Mouse (Mus musculus) heart, embryonic 11.5 days (tissue): ENCODE results near the gene Lrr1. TPM values are rescaled to one million over a fixed set of nuclear protein-coding genes. Genes with fewer than 3 reads are reported as not detected.
"Not testable (repeated sequence)": the region's sequence is repeated elsewhere in the genome, so short reads cannot be mapped to it uniquely, and the experiment has no call there.

ENCODE experiments used
- ATAC-seq: fragments of 200-750 bp; cut with Nextera tagmentation; replicated peaks from 2 replicates; pipeline ENCODE4 v1.8.0; 2017; ENCODE audit warnings: moderate library complexity; ENCODE audit not compliant: insufficient number of reproducible peaks, low FRiP score, low TSS enrichment
- H3K27ac ChIP-seq: fragments of 300-500 bp; sonication (generic); 2 replicates; pipeline ENCODE4 v1.5.1; 2014; ENCODE audit warnings: mild to moderate bottlenecking, low read depth, low read length
- H3K27me3 ChIP-seq: fragments of 300-500 bp; sonication (generic); 2 replicates; pipeline ENCODE4 v1.6.1; 2014; ENCODE audit warnings: mild to moderate bottlenecking, low read length, mixed read lengths; ENCODE audit not compliant: control insufficient read depth, insufficient read depth
- H3K36me3 ChIP-seq: fragments of 300-500 bp; sonication (generic); 2 replicates; pipeline ENCODE4 v1.6.1; 2014; ENCODE audit warnings: mild to moderate bottlenecking, low read length, moderate library complexity, mixed read lengths; ENCODE audit not compliant: control insufficient read depth, insufficient read depth
- H3K4me1 ChIP-seq: fragments of 300-500 bp; sonication (generic); 2 replicates; pipeline ENCODE4 v1.6.1; 2014; ENCODE audit warnings: low read length; ENCODE audit not compliant: control insufficient read depth, insufficient read depth
- H3K4me2 ChIP-seq: fragments of 300-500 bp; sonication (generic); 2 replicates; pipeline ENCODE4 v1.6.1; 2014; ENCODE audit warnings: mild to moderate bottlenecking, moderate library complexity
- H3K4me3 ChIP-seq: fragments of 300-500 bp; sonication (generic); 2 replicates; pipeline ENCODE4 v1.5.1; 2014; ENCODE audit warnings: low read depth, low read length
- H3K9ac ChIP-seq: fragments of 300-500 bp; sonication (generic); 2 replicates; pipeline ENCODE4 v1.6.1; 2014; ENCODE audit warnings: mild to moderate bottlenecking, low read depth, low read length, moderate library complexity
- H3K9me3 ChIP-seq: fragments of 300-500 bp; sonication (generic); replicated peaks from 2 replicates; pipeline ENCODE4 v1.6.1; 2016; ENCODE audit warnings: low read length; ENCODE audit not compliant: control insufficient read depth
- WGBS: fragments of 180-500 bp; shearing (Covaris S2); extraction: QIAGEN DNeasy Blood & Tissue Kit; methylation state at CpG from one replicate; pipeline ENCODE4 v1.1.7; 2014; ENCODE audit not compliant: insufficient replicate concordance; 5-methylcytosine and 5-hydroxymethylcytosine counted together
- polyA plus RNA-seq: library from polyadenylated mRNA; unstranded; fragments of >200 nt; fragmentation: Nextera tagmentation; extraction: Ambion mirVana; gene quantifications from 2 replicates; pipeline ENCODE4 v1.2.1, GENCODE M21; 2014

Gene Lrr1
- polyA plus RNA-seq, 1 experiment from 2014 or later = 20.8 TPM

GRCm38 (mm10) chr12:69157107-69157506 lies 11.5 kb upstream of the Lrr1 start:
- no peaks in the 10 kb centered on the region for H3K9me3 ChIP-seq
- no peak overlapping the region for H3K27ac ChIP-seq
- H3K27me3 ChIP-seq = no peaks in the 10 kb centered on the region
- peak overlapping the region; percentile 79; the same call in 1 of the 2 replicates for H3K4me3 ChIP-seq
- no peak for ATAC-seq
- peaks cover 18% of the 10 kb centered on the region for H3K36me3 ChIP-seq
- H3K4me2 ChIP-seq = peak overlapping the region; percentile 74
- H3K9ac ChIP-seq = no peak overlapping the region
- H3K4me1 ChIP-seq = 0 out of 2 replicates have a peak, but pooled peaks cover 3% of the 10 kb centered on the region
- WGBS = 91% methylated on average over 2 of the region's 2 CpGs

- Histone ChIP-seq H3K36me3 (peaks cover 18% of the 10 kb centered on the region), H3K9ac (peak overlapping the region; percentile 95), H3K27ac (peak overlapping the region; percentile 91), H3K4me2 (peak overlapping the region; percentile 74), H3K4me3 (peak overlapping the region; percentile 79), H3K4me1 (0 out of 2 replicates have a peak, but pooled peaks cover 3% of the 10 kb centered on the region), H3K27me3 (no peaks in the 10 kb centered on the region), H3K9me3 (no peaks in the 10 kb centered on the region)
- under 1% methylated on average over 19 of the region's 19 CpGs for WGBS
- ATAC-seq = peak; percentile 4; the same call in 1 of the 2 replicates
Measured at GRCm38 (mm10) chr12:69158366-69158764, 10.2 kb upstream of the Lrr1 start.

GRCm38 (mm10) chr12:69158765-69159577 lies 9.6 kb upstream of the Lrr1 start, which contains the start of gene Rps29:
Rps29 (minus strand) TSS chr12:69159186.
- under 1% methylated on average over 56 of the region's 68 CpGs for WGBS

GRCm38 (mm10) chr12:69159578-69159940 lies 9.1 kb upstream of the Lrr1 start:
- 5% methylated on average over 9 of the region's 9 CpGs for WGBS
- no peaks in the 10 kb centered on the region for H3K27me3 ChIP-seq
- ATAC-seq = no peak
- H3K4me1 ChIP-seq = 0 out of 2 replicates have a peak, but pooled peaks cover 3% of the 10 kb centered on the region
- H3K9me3 ChIP-seq = no peaks in the 10 kb centered on the region
- peaks cover 18% of the 10 kb centered on the region for H3K36me3 ChIP-seq
- H3K9ac ChIP-seq = no peak overlapping the region
- H3K4me2 ChIP-seq = peak overlapping the region; percentile 41
- peak overlapping the region; percentile 10; the same call in 1 of the 2 replicates for H3K4me3 ChIP-seq
- H3K27ac ChIP-seq = no peak overlapping the region

More at GRCm38 (mm10) chr12:69158765-69159577, 9.6 kb upstream of the Lrr1 start, which contains the start of gene Rps29:
- H3K27ac ChIP-seq = peak within 1 kb of the TSS; percentile 91
- peak; percentile 98 for ATAC-seq
- H3K27me3 ChIP-seq, H3K4me1 ChIP-seq, H3K9me3 ChIP-seq: not testable (repeated sequence)
- H3K4me2 ChIP-seq = peak within 1 kb of the TSS; percentile 74
- peaks cover 18% of the 10 kb centered on the region for H3K36me3 ChIP-seq
- peak within 1 kb of the TSS; percentile 95 for H3K9ac ChIP-seq
- H3K4me3 ChIP-seq = peak within 1 kb of the TSS; percentile 79

DNA sequence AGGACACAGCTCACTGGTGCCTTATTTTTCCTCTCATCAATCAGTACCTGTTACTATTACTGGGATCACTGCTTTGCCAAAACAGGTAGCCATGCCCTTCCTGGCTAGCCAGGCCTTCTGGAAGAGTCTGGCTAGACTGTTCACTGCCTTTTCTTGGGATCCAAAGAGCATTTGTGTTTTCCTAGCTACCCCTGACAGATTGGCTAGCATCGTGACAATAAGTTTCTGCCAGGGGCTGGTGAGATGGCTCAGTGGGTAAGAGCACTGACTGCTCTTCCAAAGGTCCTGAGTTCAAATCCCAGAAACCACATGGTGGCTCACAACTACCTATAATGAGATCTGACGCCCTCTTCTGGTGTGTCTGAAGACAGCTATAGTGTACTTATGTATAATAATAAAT lies 7.9 kb upstream of the Lrr1 start:
- WGBS = 77% methylated on average over 2 of the region's 2 CpGs
- H3K4me1 ChIP-seq, H3K4me2 ChIP-seq, H3K27ac ChIP-seq, H3K27me3 ChIP-seq, ATAC-seq, H3K9me3 ChIP-seq, H3K4me3 ChIP-seq, H3K9ac ChIP-seq: not testable (repeated sequence)
- peaks cover 18% of the 10 kb centered on the region for H3K36me3 ChIP-seq

- not testable (repeated sequence) for H3K4me1 ChIP-seq, ATAC-seq, H3K27ac ChIP-seq, H3K9me3 ChIP-seq, H3K4me2 ChIP-seq, H3K27me3 ChIP-seq, H3K9ac ChIP-seq, H3K36me3 ChIP-seq, H3K4me3 ChIP-seq
- WGBS = 88% methylated on average over 4 of the region's 4 CpGs
Measured at GRCm38 (mm10) chr12:69163586-69163985, 5.0 kb upstream of the Lrr1 start.

DNA sequence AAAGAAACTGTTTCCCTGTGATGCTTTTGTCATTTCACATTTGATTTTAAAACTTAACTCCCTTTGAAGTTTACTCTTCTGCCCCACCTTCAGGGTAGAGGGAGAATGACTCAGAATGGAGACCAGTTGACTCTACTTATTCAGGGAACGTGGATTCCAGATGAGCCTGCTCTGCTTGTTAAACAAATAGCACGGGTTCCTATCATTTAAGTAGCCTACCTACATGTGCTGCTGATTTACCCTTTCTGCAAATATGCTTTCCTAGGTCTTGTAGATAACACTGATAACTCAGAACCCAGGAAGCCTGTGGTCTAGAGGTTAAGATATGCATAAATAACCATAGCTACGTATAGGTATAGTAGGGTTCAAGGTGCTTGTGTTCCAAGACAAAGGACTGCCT lies 3.7 kb upstream of the Lrr1 start:
- Histone ChIP-seq H3K36me3 (no peaks in the 10 kb centered on the region), H3K4me2 (no peak overlapping the region), H3K27me3 (no peaks in the 10 kb centered on the region), H3K27ac (no peak overlapping the region), H3K9ac (no peak overlapping the region), H3K4me1 (peaks cover 3% of the 10 kb centered on the region; the same call in 1 of the 2 replicates), H3K9me3 (no peaks in the 10 kb centered on the region), H3K4me3 (no peak overlapping the region)
- 47% methylated on average over 3 of the region's 3 CpGs for WGBS
- ATAC-seq = no peak

DNA sequence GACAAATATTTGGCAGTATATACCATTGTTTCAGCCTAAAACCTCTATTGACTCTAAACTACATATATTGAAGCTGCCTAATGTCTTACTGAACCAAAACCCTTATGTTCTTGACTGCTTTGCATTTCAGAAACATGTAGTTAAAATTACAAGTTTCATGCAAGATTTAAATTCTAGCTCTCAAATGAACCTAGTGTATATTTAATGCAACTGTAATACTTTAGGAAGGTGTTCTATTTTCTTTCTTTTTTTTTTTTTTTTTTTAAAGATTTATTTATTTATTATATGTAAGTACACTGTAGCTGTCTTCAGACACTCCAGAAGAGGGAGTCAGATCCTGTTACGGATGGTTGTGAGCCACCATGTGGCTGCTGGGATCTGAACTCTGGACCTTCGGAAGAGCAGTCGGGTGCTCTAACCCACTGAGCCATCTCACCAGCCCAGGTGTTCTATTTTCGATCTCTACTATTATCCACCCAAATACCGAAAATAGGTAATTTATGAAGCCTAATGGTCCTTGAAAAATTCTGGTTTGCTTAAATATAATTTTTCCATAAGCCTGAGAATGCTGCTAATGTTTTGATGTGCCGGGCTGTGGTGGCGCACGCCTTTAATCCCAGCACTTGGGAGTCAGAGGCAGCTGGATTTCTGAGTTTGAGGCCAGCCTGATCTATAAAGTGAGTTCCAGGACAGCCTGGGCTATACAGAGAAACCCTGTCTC lies 1.6 kb upstream of the Lrr1 start:
- whole genome bisulfite sequencing = 61% methylated on average over 8 of the region's 8 CpGs
- H3K4me3 ChIP-seq = not testable (repeated sequence)

More for the DNA sequence above, 1.6 kb upstream of the Lrr1 start:
- not testable (repeated sequence) for H3K27ac ChIP-seq, H3K9ac ChIP-seq, H3K27me3 ChIP-seq, ATAC-seq, H3K4me2 ChIP-seq, H3K4me1 ChIP-seq, H3K9me3 ChIP-seq, H3K36me3 ChIP-seq
